Mouse (Mus musculus): ENCODE results near the gene Rnf182. TPM values are rescaled to one million over a fixed set of nuclear protein-coding genes. Genes with fewer than 3 reads are reported as not detected.

The Rnf182 gene
- total RNA-seq (2014; rRNA removed; ENCODE audit: low replicate concordance) (0.85 and 0.88 TPM in 2 replicates), polyA plus RNA-seq (2015; fragmentation: Nextera tagmentation; extraction: Ambion mirVana) (0.56 and 0.62 TPM in 2 replicates)

- no peaks in the 10 kb centered on the region for H3K9me3 ChIP-seq (replicated peaks; ENCODE audit: control insufficient read depth, low read length)
- H3K27ac ChIP-seq (ENCODE audit: low read depth): no peak within 1 kb of the TSS
- peaks cover 13% of the 10 kb centered on the region; the same call in 1 of the 2 replicates for H3K4me1 ChIP-seq (ENCODE audit: control insufficient read depth, insufficient read depth)
- peak; percentile 88 for ATAC-seq (ENCODE audit: insufficient read depth, low read depth)
- H3K4me2 ChIP-seq (ENCODE audit: low read depth, low read length): peak within 1 kb of the TSS; percentile 97
- H3K36me3 ChIP-seq (replicated peaks; ENCODE audit: control insufficient read depth, insufficient read depth, low read length): no peaks in the 10 kb centered on the region
- H3K4me3 ChIP-seq (ENCODE audit: low read depth, low read length): peak within 1 kb of the TSS; percentile 71
- no peak for TF ChIP-seq CTCF (IDR thresholded peaks at IDR 0.05; ENCODE audit: low read depth)
- no peak for TF ChIP-seq EP300 (IDR thresholded peaks at IDR 0.05; ENCODE audit: low read depth)
- under 1% methylated on average over 47 of the region's 58 CpGs for WGBS
- peak within 1 kb of the TSS; percentile 56 for H3K9ac ChIP-seq (replicated peaks; ENCODE audit: low read depth, low read length)
- no peaks in the 10 kb centered on the region for H3K27me3 ChIP-seq (ENCODE audit: control insufficient read depth, insufficient read depth, low read length)
- DNase-seq (ENCODE audit: low spot score): peak; percentile 43
Observed at GRCm38 (mm10) chr13:43615577-43616254, at the start of gene Rnf182. Gene Rnf182, plus strand, starts transcription at chr13:43615710.

- WGBS: 83% methylated on average over 8 of the region's 8 CpGs
- TF ChIP-seq EP300 (IDR thresholded peaks at IDR 0.05; ENCODE audit: low read depth): no peak
- TF ChIP-seq CTCF (IDR thresholded peaks at IDR 0.05; ENCODE audit: low read depth): no peak
- DNase-seq (ENCODE audit: low spot score) (no peak), ATAC-seq (ENCODE audit: insufficient read depth, low read depth) (no peak)
- H3K27me3 ChIP-seq (ENCODE audit: control insufficient read depth, insufficient read depth, low read length): no peaks in the 10 kb centered on the region
- H3K4me2 ChIP-seq (ENCODE audit: low read depth, low read length): no peak overlapping the region
- no peak overlapping the region for H3K9ac ChIP-seq (replicated peaks; ENCODE audit: low read depth, low read length)
- H3K36me3 ChIP-seq (replicated peaks; ENCODE audit: control insufficient read depth, insufficient read depth, low read length): no peaks in the 10 kb centered on the region
- H3K4me1 ChIP-seq (ENCODE audit: control insufficient read depth, insufficient read depth): peaks cover 2% of the 10 kb centered on the region; the same call in 1 of the 2 replicates
- no peak overlapping the region for H3K4me3 ChIP-seq (ENCODE audit: low read depth, low read length)
- H3K9me3 ChIP-seq (replicated peaks; ENCODE audit: control insufficient read depth, low read length): no peaks in the 10 kb centered on the region
- H3K27ac ChIP-seq (ENCODE audit: low read depth): no peak overlapping the region
Observed at GRCm38 (mm10) chr13:43566184-43566583, 49.3 kb upstream of the Rnf182 start.

GRCm38 (mm10) chr13:43567141-43567891 lies 48.2 kb upstream of the Rnf182 start:
- WGBS: 70% methylated on average over 25 of the region's 25 CpGs
- Histone ChIP-seq H3K9ac (replicated peaks; ENCODE audit: low read depth, low read length) (no peak overlapping the region), H3K27ac (ENCODE audit: low read depth) (no peak overlapping the region), H3K36me3 (replicated peaks; ENCODE audit: control insufficient read depth, insufficient read depth, low read length) (no peaks in the 10 kb centered on the region), H3K4me2 (ENCODE audit: low read depth, low read length) (no peak overlapping the region), H3K27me3 (ENCODE audit: control insufficient read depth, insufficient read depth, low read length) (no peaks in the 10 kb centered on the region), H3K4me1 (ENCODE audit: control insufficient read depth, insufficient read depth) (no peaks in the 10 kb centered on the region), H3K9me3 (replicated peaks; ENCODE audit: control insufficient read depth, low read length) (no peaks in the 10 kb centered on the region), H3K4me3 (ENCODE audit: low read depth, low read length) (no peak overlapping the region)
- no peak for TF ChIP-seq EP300 (IDR thresholded peaks at IDR 0.05; ENCODE audit: low read depth)
- no peak for TF ChIP-seq CTCF (IDR thresholded peaks at IDR 0.05; ENCODE audit: low read depth)
- DNase-seq (ENCODE audit: low spot score) (no peak), ATAC-seq (ENCODE audit: insufficient read depth, low read depth) (no peak)

- Histone ChIP-seq H3K4me1 (ENCODE audit: control insufficient read depth, insufficient read depth) (no peaks in the 10 kb centered on the region), H3K27me3 (ENCODE audit: control insufficient read depth, insufficient read depth, low read length) (no peaks in the 10 kb centered on the region), H3K9ac (replicated peaks; ENCODE audit: low read depth, low read length) (no peak overlapping the region), H3K4me3 (ENCODE audit: low read depth, low read length) (no peak overlapping the region), H3K27ac (ENCODE audit: low read depth) (no peak overlapping the region), H3K4me2 (ENCODE audit: low read depth, low read length) (no peak overlapping the region), H3K36me3 (replicated peaks; ENCODE audit: control insufficient read depth, insufficient read depth, low read length) (no peaks in the 10 kb centered on the region), H3K9me3 (replicated peaks; ENCODE audit: control insufficient read depth, low read length) (no peaks in the 10 kb centered on the region)
- ATAC-seq (ENCODE audit: insufficient read depth, low read depth): no peak
- DNase-seq (ENCODE audit: low spot score): no peak
- TF ChIP-seq CTCF (IDR thresholded peaks at IDR 0.05; ENCODE audit: low read depth): no peak
- TF ChIP-seq EP300 (IDR thresholded peaks at IDR 0.05; ENCODE audit: low read depth): no peak
- WGBS: 69% methylated on average over 2 of the region's 2 CpGs
Observed at GRCm38 (mm10) chr13:43573979-43574378, 41.5 kb upstream of the Rnf182 start.

- no peaks in the 10 kb centered on the region for H3K4me1 ChIP-seq (ENCODE audit: control insufficient read depth, insufficient read depth)
- no peaks in the 10 kb centered on the region for H3K27me3 ChIP-seq (ENCODE audit: control insufficient read depth, insufficient read depth, low read length)
- ATAC-seq (ENCODE audit: insufficient read depth, low read depth) (no peak), DNase-seq (ENCODE audit: low spot score) (no peak)
- H3K4me3 ChIP-seq (ENCODE audit: low read depth, low read length): no peak overlapping the region
- TF ChIP-seq EP300 (IDR thresholded peaks at IDR 0.05; ENCODE audit: low read depth) (no peak), CTCF (IDR thresholded peaks at IDR 0.05; ENCODE audit: low read depth) (no peak)
- H3K9ac ChIP-seq (replicated peaks; ENCODE audit: low read depth, low read length): no peak overlapping the region
- no peaks in the 10 kb centered on the region for H3K9me3 ChIP-seq (replicated peaks; ENCODE audit: control insufficient read depth, low read length)
- H3K27ac ChIP-seq (ENCODE audit: low read depth): no peak overlapping the region
- 89% methylated on average over 5 of the region's 5 CpGs for WGBS
- H3K4me2 ChIP-seq (ENCODE audit: low read depth, low read length): no peak overlapping the region
- H3K36me3 ChIP-seq (replicated peaks; ENCODE audit: control insufficient read depth, insufficient read depth, low read length): no peaks in the 10 kb centered on the region
Observed at GRCm38 (mm10) chr13:43575431-43575830, 40.1 kb upstream of the Rnf182 start.
